ENCODE assay signal across 11 mouse cellular contexts in genomic region chr7:125605725-125606139, GRCm38 (mm10). TPM values are rescaled to one million over a fixed set of nuclear protein-coding genes. Genes with fewer than 3 reads are reported as not detected.
A peak's percentile ranks its signal among the peaks of the same experiment; 100 is the strongest.
DNase-seq lines count a peak whose midpoint lies in the region; ATAC-seq and TF ChIP-seq lines count a peak whose summit lies in the region.
"Had no signal": no experiment of that assay in that cellular context is flagged by ENCODE, and none has a peak within 500 bp of the region (broad histone marks: within the 10 kb centered on the region; RNA-seq: fewer than 3 reads in every experiment).

No protein-coding gene starts in this region.

- H3K4me2 ChIP-seq in stomach, postnatal 0 days (replicated peaks; ENCODE audit: low read depth) = no peak overlapping the region
- H3K4me2 ChIP-seq: forebrain, embryonic 15.5 days; liver, embryonic 15.5 days had no signal

- H3K36me3 ChIP-seq in stomach, postnatal 0 days (ENCODE audit: control insufficient read depth, insufficient read depth, low read length) = no peaks in the 10 kb centered on the region
- no peaks in the 10 kb centered on the region for H3K36me3 ChIP-seq in embryonic facial prominence, embryonic 10.5 days (replicated peaks)
- H3K36me3 ChIP-seq: forebrain, embryonic 15.5 days; liver, embryonic 15.5 days had no signal

- DNase-seq in A20 (ENCODE audit: low read depth, low spot score) = peak; percentile 96
- DNase-seq in lung, postnatal 25 days (ENCODE audit: low spot score) = peak; percentile 46
- DNase-seq in stomach, postnatal 0 days (ENCODE audit: low spot score) = peak; percentile 29
- DNase-seq in right cerebral cortex, postnatal 4 days = no peak
- DNase-seq in embryonic facial prominence, embryonic 10.5 days (ENCODE audit: low spot score) = no peak
- no peak for DNase-seq in frontal cortex, postnatal 36 days (ENCODE audit: low spot score in 2 of 2)
- DNase-seq: cerebellum, adult 9-11 months had no signal

- no peak for TF ChIP-seq CTCF in stomach, postnatal 0 days (IDR thresholded peaks at IDR 0.05; ENCODE audit: low read depth)

- no peak overlapping the region for H3K9ac ChIP-seq in stomach, postnatal 0 days (ENCODE audit: low read length)
- H3K9ac ChIP-seq: forebrain, embryonic 15.5 days; liver, embryonic 15.5 days had no signal

- H3K4me3 ChIP-seq in stomach, postnatal 0 days (ENCODE audit: low read depth, low read length) = no peak overlapping the region
- no peak overlapping the region for H3K4me3 ChIP-seq in embryonic facial prominence, embryonic 10.5 days
- H3K4me3 ChIP-seq: forebrain, embryonic 15.5 days; liver, embryonic 15.5 days had no signal

- TF ChIP-seq EP300 in stomach, postnatal 0 days (optimal IDR thresholded peaks at IDR 0.05) = no peak

- peak; percentile 30 for ATAC-seq in CD4-positive, CD25-positive, alpha-beta regulatory T cell, adult 4 months
- peak; percentile 25; the same call in 1 of the 2 replicates for ATAC-seq in stomach, postnatal 0 days (ENCODE audit: low FRiP score, low TSS enrichment)
- ATAC-seq: forebrain, embryonic 15.5 days; intestine, postnatal 0 days had no signal

- H3K27ac ChIP-seq in stomach, postnatal 0 days (replicated peaks) = no peak overlapping the region
- H3K27ac ChIP-seq in embryonic facial prominence, embryonic 10.5 days (replicated peaks) = no peak overlapping the region
- H3K27ac ChIP-seq: forebrain, embryonic 15.5 days; liver, embryonic 15.5 days had no signal

- no peaks in the 10 kb centered on the region for H3K9me3 ChIP-seq in stomach, postnatal 0 days (ENCODE audit: control insufficient read depth, low read length)
- H3K9me3 ChIP-seq in embryonic facial prominence, embryonic 10.5 days = no peaks in the 10 kb centered on the region
- H3K9me3 ChIP-seq: forebrain, embryonic 15.5 days; liver, embryonic 15.5 days had no signal

- H3K4me1 ChIP-seq in stomach, postnatal 0 days (replicated peaks; ENCODE audit: control insufficient read depth, insufficient read depth) = no peaks in the 10 kb centered on the region
- peaks cover 17% of the 10 kb centered on the region; the same call in 1 of the 2 replicates for H3K4me1 ChIP-seq in embryonic facial prominence, embryonic 10.5 days
- H3K4me1 ChIP-seq: forebrain, embryonic 15.5 days had no signal

- WGBS in stomach, postnatal 0 days = 37% methylated on average over 4 of the region's 4 CpGs
- 77% methylated on average over 4 of the region's 4 CpGs for WGBS in embryonic facial prominence, embryonic 10.5 days

- H3K27me3 ChIP-seq in stomach, postnatal 0 days (ENCODE audit: control insufficient read depth, insufficient read depth, low read length) = no peaks in the 10 kb centered on the region
- no peaks in the 10 kb centered on the region for H3K27me3 ChIP-seq in embryonic facial prominence, embryonic 10.5 days (replicated peaks; ENCODE audit: low read depth, poor library complexity, severe bottlenecking)
- H3K27me3 ChIP-seq: forebrain, embryonic 15.5 days had no signal

RNA-seq across cellular contexts. Expression of gene Il21r, which starts 2.5 kb away (rescaled TPM):
- 100 to 1,000 TPM in 1 of 2 experiments, 10 to 100 TPM in 1; 99.5 to 157 TPM for polyA plus RNA-seq in CD4-positive, CD25-positive, alpha-beta regulatory T cell, adult 4 months (2017; shearing (Covaris generic))
- 0.29 and 0.45 TPM in 2 replicates for polyA plus RNA-seq in stomach, postnatal 0 days (2015; fragmentation: Nextera tagmentation; extraction: Ambion mirVana)
- 0.35 and 0.38 TPM in 2 replicates for polyA plus RNA-seq in embryonic facial prominence, embryonic 10.5 days (2016; fragmentation: Nextera tagmentation; extraction: Ambion mirVana)

RNA-seq across cellular contexts. Expression of gene Il4ra, which starts 53.8 kb away (rescaled TPM):
- 100 to 1,000 TPM; 102 to 165 TPM for polyA plus RNA-seq in CD4-positive, CD25-positive, alpha-beta regulatory T cell, adult 4 months (2017; shearing (Covaris generic))
- polyA plus RNA-seq in stomach, postnatal 0 days (2015; fragmentation: Nextera tagmentation; extraction: Ambion mirVana) = 13.4 and 13.9 TPM in 2 replicates
- polyA plus RNA-seq in embryonic facial prominence, embryonic 10.5 days (2016; fragmentation: Nextera tagmentation; extraction: Ambion mirVana) = 3.7 and 4.9 TPM in 2 replicates

Comparison
In these comparisons a context has a peak if more than half of its experiments do, and no peak if none do; other contexts are left out.
1. DNase-seq: peak in A20 (single experiment), lung, postnatal 25 days (single experiment) and stomach, postnatal 0 days (single experiment); none in right cerebral cortex, postnatal 4 days (single experiment), embryonic facial prominence, embryonic 10.5 days (single experiment) and frontal cortex, postnatal 36 days (0 of 2).
2. RNA of gene Il21r, which starts 2.5 kb away (polyA plus RNA-seq): 99.5 to 157 TPM in CD4-positive, CD25-positive, alpha-beta regulatory T cell, adult 4 months; 0.35 to 0.38 TPM in embryonic facial prominence, embryonic 10.5 days and 0.29 to 0.45 TPM in stomach, postnatal 0 days; every median in the first group is over 10 times any median in the second.